Mouse (Mus musculus) myocyte (in vitro differentiated cells): ENCODE results near the gene H2-DMb1.

Experiments
- E2F4 ChIP-seq: IDR thresholded peaks from one replicate; pipeline ENCODE4 v1.6.1; 2011; ENCODE audit warnings: mild to moderate bottlenecking, control low read depth, moderate library complexity; ENCODE audit not compliant: insufficient read depth
- MAX ChIP-seq: IDR thresholded peaks from one replicate; pipeline ENCODE4 v1.6.1; 2011; ENCODE audit warnings: low read depth, mild to moderate bottlenecking, control low read depth
- MYOD1 ChIP-seq, 3 experiments: IDR thresholded peaks; one replicate each; pipeline ENCODE4 v1.6.1; 2011; ENCODE audit warnings: control low read depth in 2 of 3, low read depth in 2 of 3, mild to moderate bottlenecking in 2 of 3, moderate library complexity in 1 of 3; ENCODE audit not compliant: insufficient read length in 2 of 3, control insufficient read depth in 1 of 3
- MYOG ChIP-seq, 3 experiments: IDR thresholded peaks; one replicate each; pipeline ENCODE4 v1.6.1; 2011; ENCODE audit warnings: control low read depth in 2 of 3, low read depth in 2 of 3, mild to moderate bottlenecking in 2 of 3; ENCODE audit not compliant: insufficient read length in 2 of 3, control insufficient read depth in 1 of 3, insufficient read depth in 1 of 3
- POLR2A ChIP-seq: IDR thresholded peaks from one replicate; pipeline ENCODE4 v1.6.1; 2011; ENCODE audit warnings: low read depth, mild to moderate bottlenecking, control low read depth, moderate library complexity; ENCODE audit not compliant: insufficient read length
- POLR2AphosphoS2 ChIP-seq: IDR thresholded peaks from one replicate; pipeline ENCODE4 v1.6.1; 2011; ENCODE audit warnings: low read depth, control low read depth; ENCODE audit not compliant: insufficient read length
- SRF ChIP-seq: IDR thresholded peaks from one replicate; pipeline ENCODE4 v1.6.1; 2011; ENCODE audit warnings: low read depth; ENCODE audit not compliant: control insufficient read depth, insufficient read length
- TCF12 ChIP-seq: IDR thresholded peaks from one replicate; pipeline ENCODE4 v1.6.1; 2011; ENCODE audit warnings: mild to moderate bottlenecking, control low read depth; ENCODE audit not compliant: poor library complexity, insufficient read depth, severe bottlenecking
- TCF3 ChIP-seq: IDR thresholded peaks from one replicate; pipeline ENCODE4 v1.6.1; 2011; ENCODE audit warnings: low read depth, control low read depth; ENCODE audit not compliant: insufficient read length
- USF1 ChIP-seq: IDR thresholded peaks from one replicate; pipeline ENCODE4 v1.6.1; 2011; ENCODE audit warnings: low read depth, mild to moderate bottlenecking, control low read depth, moderate library complexity

DNA sequence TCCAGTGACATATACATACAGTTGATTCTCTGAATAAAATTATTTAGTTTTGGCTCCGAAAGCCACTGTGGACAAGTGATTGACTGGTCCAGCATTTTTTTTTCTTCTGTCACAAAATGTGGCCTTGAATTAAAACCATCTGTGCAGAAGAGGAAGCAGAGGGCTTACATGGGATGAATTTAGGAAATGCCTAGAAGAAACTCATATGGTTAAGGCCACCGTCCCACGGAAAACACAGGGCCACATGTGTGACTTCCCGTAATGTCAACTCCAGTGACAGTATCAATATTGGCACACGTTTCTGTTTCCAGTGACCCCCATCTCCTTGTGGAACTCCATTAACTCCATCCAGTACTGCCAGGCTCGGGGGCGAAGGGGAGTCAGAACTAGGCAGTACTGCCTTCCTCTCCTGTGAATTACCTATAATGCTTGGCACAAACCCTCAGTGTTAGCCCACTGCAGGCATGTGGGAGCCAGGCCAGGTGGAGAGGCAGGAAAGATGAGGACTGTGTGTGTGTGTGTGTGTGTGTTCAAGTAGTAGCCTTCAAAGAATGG is 10.3 kb upstream of the H2-DMb1 start:
- TF ChIP-seq USF1 (no peak), TCF12 (no peak), POLR2A (no peak), MAX (no peak), E2F4 (no peak), MYOG (IDR thresholded peaks at IDR 0.05; ENCODE audit: control insufficient read depth in 1 of 3, insufficient read depth in 1 of 3, insufficient read length in 2 of 3, low read depth in 2 of 3) (no peak), MYOD1 (IDR thresholded peaks at IDR 0.05; ENCODE audit: control insufficient read depth in 1 of 3, insufficient read length in 2 of 3, low read depth in 2 of 3) (no peak), POLR2AphosphoS2 (no peak), SRF (no peak), TCF3 (no peak)
